Mouse (Mus musculus) intestine, postnatal 0 days (tissue): ENCODE measurements around the gene Kctd11. TPM values are rescaled to one million over a fixed set of nuclear protein-coding genes. Genes with fewer than 3 reads are reported as not detected.

Source experiments
- ATAC-seq: fragments of 200-750 bp; cut with Nextera tagmentation; 2 replicates; pipeline ENCODE4 v1.8.0; 2017; ENCODE audit warnings: mild to moderate bottlenecking, moderate TSS enrichment, moderate library complexity
- H3K27ac ChIP-seq: fragments of 300-500 bp; sonication (generic); 2 replicates; pipeline ENCODE4 v1.5.1; 2014; ENCODE audit warnings: mild to moderate bottlenecking, low read depth, low read length, moderate library complexity
- H3K27me3 ChIP-seq: fragments of 300-500 bp; sonication (generic); replicated peaks from 2 replicates; pipeline ENCODE4 v1.6.1; 2014; ENCODE audit warnings: low read length, mixed read lengths; ENCODE audit not compliant: control insufficient read depth, insufficient read depth
- H3K36me3 ChIP-seq: fragments of 300-500 bp; sonication (generic); 2 replicates; pipeline ENCODE4 v1.6.1; 2014; ENCODE audit warnings: mild to moderate bottlenecking, moderate library complexity; ENCODE audit not compliant: control insufficient read depth, insufficient read depth
- H3K4me1 ChIP-seq: fragments of 300-500 bp; sonication (generic); replicated peaks from 2 replicates; pipeline ENCODE4 v1.6.1; 2014; ENCODE audit warnings: antibody characterized with exemption, low read length, mixed read lengths; ENCODE audit not compliant: control insufficient read depth, insufficient read depth
- H3K4me2 ChIP-seq: fragments of 300-500 bp; sonication (generic); replicated peaks from 2 replicates; pipeline ENCODE4 v1.6.1; 2014; ENCODE audit warnings: low read depth, mild to moderate bottlenecking, moderate library complexity
- H3K4me3 ChIP-seq: fragments of 300-500 bp; sonication (generic); 2 replicates; pipeline ENCODE4 v1.5.1; 2014; ENCODE audit warnings: low read depth, low read length
- H3K9ac ChIP-seq: fragments of 300-500 bp; sonication (generic); 2 replicates; pipeline ENCODE4 v1.6.1; 2014; ENCODE audit warnings: mild to moderate bottlenecking, low read depth, low read length
- H3K9me3 ChIP-seq: fragments of 300-500 bp; sonication (generic); 2 replicates; pipeline ENCODE4 v1.6.1; 2016; ENCODE audit warnings: mixed run types; ENCODE audit not compliant: control insufficient read depth
- CTCF ChIP-seq: sonication (generic); IDR thresholded peaks from 2 replicates; pipeline ENCODE4 v1.5.1; 2016; ENCODE audit warnings: low read depth, mild to moderate bottlenecking, control low read depth, antibody characterized with exemption, moderate library complexity
- WGBS: fragments of 180-500 bp; shearing (Covaris S2); extraction: QIAGEN DNeasy Blood & Tissue Kit; methylation state at CpG from one replicate; pipeline ENCODE4 v1.1.7; 2014; 5-methylcytosine and 5-hydroxymethylcytosine counted together
- polyA plus RNA-seq: library from polyadenylated mRNA; unstranded; fragments of >200 nt; fragmentation: Nextera tagmentation; extraction: Ambion mirVana; gene quantifications from 2 replicates; pipeline ENCODE4 v1.2.1, GENCODE M21; 2015

Gene Kctd11
- polyA plus RNA-seq, 1 experiment from 2014 or later, result 4.0 TPM

- TF ChIP-seq CTCF, result no peak
- peak; percentile 85 for ATAC-seq
Observed at GRCm38 (mm10) chr11:69913554-69914371, 32.6 kb upstream of the Kctd11 start, which contains the start of gene Gps2. Gene Gps2, plus strand, starts transcription at chr11:69913888.

GRCm38 (mm10) chr11:69912716-69913530 lies 31.7 kb upstream of the Kctd11 start:
- Histone ChIP-seq H3K4me2 (peak overlapping the region; percentile 91), H3K4me1 (no peaks in the 10 kb centered on the region), H3K4me3 (peak overlapping the region; percentile 78), H3K27ac (0 out of 2 replicates have a peak overlapping the region, but pooled peaks have one; percentile 17), H3K36me3 (peaks cover 80% of the 10 kb centered on the region), H3K9ac (no peak overlapping the region), H3K27me3 (no peaks in the 10 kb centered on the region), H3K9me3 (no peaks in the 10 kb centered on the region)
- ATAC-seq, result no peak
- 70% methylated on average over 15 of the region's 15 CpGs for WGBS
- no peak for TF ChIP-seq CTCF

More at GRCm38 (mm10) chr11:69913554-69914371, 32.6 kb upstream of the Kctd11 start, which contains the start of gene Gps2:
- Histone ChIP-seq H3K27ac (peak within 1 kb of the TSS; percentile 78), H3K27me3 (no peaks in the 10 kb centered on the region), H3K36me3 (peaks cover 80% of the 10 kb centered on the region), H3K4me2 (peak within 1 kb of the TSS; percentile 91), H3K4me3 (peak within 1 kb of the TSS; percentile 78), H3K9ac (peak within 1 kb of the TSS; percentile 78), H3K4me1 (no peaks in the 10 kb centered on the region), H3K9me3 (no peaks in the 10 kb centered on the region)
- 1% methylated on average over 61 of the region's 61 CpGs for WGBS

GRCm38 (mm10) chr11:69911701-69912100 lies 30.5 kb upstream of the Kctd11 start:
- peak overlapping the region; percentile 45 for H3K4me2 ChIP-seq
- peaks cover 80% of the 10 kb centered on the region for H3K36me3 ChIP-seq
- H3K4me1 ChIP-seq, result no peaks in the 10 kb centered on the region
- TF ChIP-seq CTCF, result no peak
- no peak overlapping the region for H3K4me3 ChIP-seq
- no peaks in the 10 kb centered on the region for H3K27me3 ChIP-seq
- peak overlapping the region; percentile 70 for H3K27ac ChIP-seq
- no peak for ATAC-seq
- no peaks in the 10 kb centered on the region for H3K9me3 ChIP-seq
- H3K9ac ChIP-seq, result no peak overlapping the region
- 95% methylated on average over 5 of the region's 6 CpGs for WGBS

GRCm38 (mm10) chr11:69910781-69911560 lies 29.8 kb upstream of the Kctd11 start:
- peak; percentile 17; the same call in 1 of the 2 replicates for ATAC-seq
- H3K4me3 ChIP-seq, result no peak overlapping the region
- peak overlapping the region; percentile 70 for H3K27ac ChIP-seq
- H3K36me3 ChIP-seq, result peaks cover 80% of the 10 kb centered on the region
- TF ChIP-seq CTCF, result no peak
- H3K4me2 ChIP-seq, result peak overlapping the region; percentile 45
- 0 out of 2 replicates have a peak overlapping the region, but pooled peaks have one; percentile 11 for H3K9ac ChIP-seq
- H3K27me3 ChIP-seq, result no peaks in the 10 kb centered on the region
- H3K9me3 ChIP-seq, result no peaks in the 10 kb centered on the region
- H3K4me1 ChIP-seq, result no peaks in the 10 kb centered on the region
- 78% methylated on average over 17 of the region's 17 CpGs for WGBS

GRCm38 (mm10) chr11:69910177-69910576 lies 29.0 kb upstream of the Kctd11 start:
- no peak for TF ChIP-seq CTCF
- no peaks in the 10 kb centered on the region for H3K4me1 ChIP-seq
- H3K4me2 ChIP-seq, result no peak overlapping the region
- no peak overlapping the region for H3K27ac ChIP-seq
- no peaks in the 10 kb centered on the region for H3K27me3 ChIP-seq
- no peak overlapping the region for H3K4me3 ChIP-seq
- WGBS, result 89% methylated on average over 8 of the region's 8 CpGs
- no peak overlapping the region for H3K9ac ChIP-seq
- no peak for ATAC-seq
- peaks cover 82% of the 10 kb centered on the region for H3K36me3 ChIP-seq
- no peaks in the 10 kb centered on the region for H3K9me3 ChIP-seq
